Mouse (Mus musculus) stomach, embryonic 14.5 days (tissue): Measurements from ENCODE around the gene Kctd7. TPM values are rescaled to one million over a fixed set of nuclear protein-coding genes. Genes with fewer than 3 reads are reported as not detected.

Experiments
- ATAC-seq: fragments of 200-750 bp; cut with Nextera tagmentation; 2 replicates; pipeline ENCODE4 v1.8.0; 2017; ENCODE audit warnings: low read depth, moderate TSS enrichment; ENCODE audit not compliant: insufficient number of reproducible peaks, insufficient read depth, low FRiP score
- H3K27ac ChIP-seq: fragments of 300-500 bp; sonication (generic); 2 replicates; pipeline ENCODE4 v1.5.1; 2014; ENCODE audit warnings: mild to moderate bottlenecking, low read length, moderate library complexity, mixed read lengths
- H3K27me3 ChIP-seq: fragments of 300-500 bp; sonication (generic); 2 replicates; pipeline ENCODE4 v1.6.1; 2014; ENCODE audit warnings: low read length, control low read depth, mixed read lengths; ENCODE audit not compliant: control insufficient read depth, insufficient read depth
- H3K36me3 ChIP-seq: fragments of 300-500 bp; sonication (generic); 2 replicates; pipeline ENCODE4 v1.6.1; 2014; ENCODE audit warnings: mild to moderate bottlenecking, control low read depth, low read length, moderate library complexity, mixed read lengths; ENCODE audit not compliant: control insufficient read depth, insufficient read depth
- H3K4me1 ChIP-seq: fragments of 300-500 bp; sonication (generic); 2 replicates; pipeline ENCODE4 v1.6.1; 2014; ENCODE audit warnings: low read length, control low read depth, mixed read lengths; ENCODE audit not compliant: control insufficient read depth, insufficient read depth
- H3K4me2 ChIP-seq: fragments of 300-500 bp; sonication (generic); replicated peaks from 2 replicates; pipeline ENCODE4 v1.6.1; 2014; ENCODE audit warnings: low read depth, low read length, control low read depth
- H3K4me3 ChIP-seq: fragments of 300-500 bp; sonication (generic); 2 replicates; pipeline ENCODE4 v1.5.1; 2014; ENCODE audit warnings: low read depth, low read length, control low read depth
- H3K9ac ChIP-seq: fragments of 300-500 bp; sonication (generic); replicated peaks from 2 replicates; pipeline ENCODE4 v1.6.1; 2014; ENCODE audit warnings: low read depth, mild to moderate bottlenecking, control low read depth, low read length, moderate library complexity, mixed read lengths
- H3K9me3 ChIP-seq: fragments of 300-500 bp; sonication (generic); 2 replicates; pipeline ENCODE4 v1.6.1; 2016; ENCODE audit warnings: low read depth, low read length, control low read depth; ENCODE audit not compliant: control insufficient read depth
- WGBS: fragments of 180-500 bp; shearing (Covaris S2); extraction: QIAGEN DNeasy Blood & Tissue Kit; methylation state at CpG from one replicate; pipeline ENCODE4 v1.1.7; 2014; 5-methylcytosine and 5-hydroxymethylcytosine counted together
- polyA plus RNA-seq: library from polyadenylated mRNA; unstranded; fragments of >200 nt; fragmentation: Nextera tagmentation; extraction: Ambion mirVana; gene quantifications from 2 replicates; pipeline ENCODE4 v1.2.1, GENCODE M21; 2014

Kctd7 gene
- polyA plus RNA-seq, 1 experiment from 2014 or later = 5.0 TPM

GRCm38 (mm10) chr5:130116857-130117256 is 27.8 kb upstream of the Kctd7 start:
- Histone ChIP-seq H3K36me3 (no peaks in the 10 kb centered on the region; the same call in 1 of the 2 replicates), H3K27me3 (no peaks in the 10 kb centered on the region), H3K4me1 (peaks cover 4% of the 10 kb centered on the region; the same call in 1 of the 2 replicates), H3K4me3 (no peak overlapping the region), H3K9ac (no peak overlapping the region), H3K4me2 (no peak overlapping the region), H3K9me3 (no peaks in the 10 kb centered on the region), H3K27ac (no peak overlapping the region)
- ATAC-seq = no peak
- WGBS = 80% methylated on average over 7 of the region's 7 CpGs

DNA sequence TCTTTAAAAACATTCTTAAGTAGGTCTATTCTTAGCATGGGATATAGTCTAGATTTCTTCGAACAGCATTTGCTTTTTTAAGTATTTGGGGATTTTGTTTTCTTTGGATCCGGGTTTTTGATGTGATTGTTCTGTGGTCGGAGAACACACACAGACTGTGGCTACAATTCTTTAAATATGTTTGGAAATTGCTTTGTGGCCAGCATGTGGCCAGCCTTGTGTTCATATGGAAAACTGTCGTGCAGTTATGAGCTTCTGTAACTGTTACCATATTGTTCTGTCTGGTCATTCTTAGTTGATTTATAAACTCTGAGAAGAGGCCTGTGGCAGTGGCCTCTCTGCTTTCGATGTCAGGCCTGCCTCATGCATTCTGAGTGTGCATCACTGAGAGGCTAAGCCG is 26.7 kb upstream of the Kctd7 start:
- H3K9ac ChIP-seq = no peak overlapping the region
- H3K4me2 ChIP-seq = no peak overlapping the region
- no peaks in the 10 kb centered on the region for H3K9me3 ChIP-seq
- WGBS = 66% methylated on average over 6 of the region's 6 CpGs
- peaks cover 4% of the 10 kb centered on the region; the same call in 1 of the 2 replicates for H3K4me1 ChIP-seq
- H3K27ac ChIP-seq = peak overlapping the region; percentile 33
- no peak overlapping the region for H3K4me3 ChIP-seq
- no peaks in the 10 kb centered on the region; the same call in 1 of the 2 replicates for H3K36me3 ChIP-seq
- H3K27me3 ChIP-seq = no peaks in the 10 kb centered on the region
- no peak for ATAC-seq

DNA sequence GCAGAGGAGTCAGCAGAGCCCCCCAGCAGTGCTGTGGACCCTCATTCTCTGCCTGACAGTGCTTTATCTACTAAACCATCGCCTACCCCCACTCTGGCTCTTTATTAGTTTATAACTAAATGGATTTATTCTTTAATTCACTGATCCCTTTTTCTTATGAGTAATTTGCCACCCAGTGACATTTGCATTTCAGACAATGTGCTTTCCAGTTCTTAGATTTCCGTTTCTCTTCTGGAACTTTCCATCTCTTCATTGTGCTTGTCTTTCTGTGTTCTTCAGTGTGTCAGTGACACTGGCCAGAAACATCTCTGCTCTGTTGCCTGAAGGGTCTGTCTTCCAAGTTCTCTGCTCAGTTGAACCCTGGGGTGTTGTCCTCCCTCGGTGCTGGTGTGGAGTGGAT is 25.4 kb upstream of the Kctd7 start:
- Histone ChIP-seq H3K4me2 (no peak overlapping the region), H3K27ac (peak overlapping the region; percentile 28; the same call in 1 of the 2 replicates)
- 67% methylated on average over 3 of the region's 3 CpGs for WGBS

GRCm38 (mm10) chr5:130120070-130120736 is 24.5 kb upstream of the Kctd7 start:
- H3K27ac ChIP-seq = no peak overlapping the region
- H3K9ac ChIP-seq = no peak overlapping the region

More for the DNA sequence above, 25.4 kb upstream of the Kctd7 start:
- Histone ChIP-seq H3K9me3 (no peaks in the 10 kb centered on the region), H3K9ac (no peak overlapping the region), H3K27me3 (no peaks in the 10 kb centered on the region), H3K4me1 (peaks cover 4% of the 10 kb centered on the region; the same call in 1 of the 2 replicates), H3K4me3 (no peak overlapping the region), H3K36me3 (no peaks in the 10 kb centered on the region; the same call in 1 of the 2 replicates)
- ATAC-seq = no peak

DNA sequence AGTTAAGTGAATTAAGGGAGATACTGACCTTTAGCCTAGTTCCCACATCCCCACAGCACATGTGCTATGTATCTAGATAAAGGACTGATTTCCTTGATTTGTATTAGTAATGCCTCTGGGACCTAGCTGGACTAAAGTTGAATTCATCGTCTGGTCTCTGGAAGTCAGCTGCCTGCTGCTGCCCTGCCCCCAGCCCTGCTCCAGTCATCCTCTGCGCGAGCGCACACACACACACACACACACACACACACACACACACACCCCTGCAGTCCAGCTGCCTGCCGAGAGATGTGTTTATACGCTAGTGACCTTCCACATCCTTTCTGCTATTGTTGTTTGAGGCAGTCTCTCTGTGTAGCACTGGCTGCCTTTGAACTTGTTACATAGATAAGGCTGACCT is 23.8 kb upstream of the Kctd7 start:
- Histone ChIP-seq H3K9ac (no peak overlapping the region), H3K4me3 (no peak overlapping the region), H3K27ac (no peak overlapping the region), H3K4me1 (peaks cover 4% of the 10 kb centered on the region; the same call in 1 of the 2 replicates), H3K4me2 (no peak overlapping the region), H3K27me3 (no peaks in the 10 kb centered on the region), H3K36me3 (no peaks in the 10 kb centered on the region; the same call in 1 of the 2 replicates), H3K9me3 (no peaks in the 10 kb centered on the region)
- ATAC-seq = peak; percentile 72; the same call in 1 of the 2 replicates
- 43% methylated on average over 6 of the region's 6 CpGs for WGBS

More at GRCm38 (mm10) chr5:130120070-130120736, 24.5 kb upstream of the Kctd7 start:
- WGBS = 80% methylated on average over 12 of the region's 12 CpGs
- no peaks in the 10 kb centered on the region for H3K9me3 ChIP-seq
- no peaks in the 10 kb centered on the region; the same call in 1 of the 2 replicates for H3K36me3 ChIP-seq
- H3K4me1 ChIP-seq = peaks cover 4% of the 10 kb centered on the region; the same call in 1 of the 2 replicates
- no peak overlapping the region for H3K4me3 ChIP-seq
- H3K4me2 ChIP-seq = no peak overlapping the region
- ATAC-seq = no peak
- H3K27me3 ChIP-seq = no peaks in the 10 kb centered on the region

DNA sequence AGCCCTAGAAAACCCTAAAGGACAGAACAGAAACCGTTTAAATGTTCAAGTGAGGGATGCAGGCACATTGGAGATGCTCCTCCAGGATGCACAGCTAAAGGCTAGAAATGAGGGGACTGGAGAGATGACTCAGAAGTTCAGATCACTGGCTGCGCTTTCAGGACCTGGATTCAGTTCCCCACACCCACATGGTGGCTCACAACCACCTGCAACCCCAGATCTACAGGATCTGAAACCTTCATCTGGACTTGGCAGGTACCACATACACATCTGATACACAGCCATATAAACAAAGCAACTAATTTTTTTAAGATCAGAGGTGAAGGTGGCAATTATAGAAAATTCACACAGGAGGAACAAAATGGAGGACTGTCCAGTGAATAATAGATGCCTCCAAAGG is 22.3 kb upstream of the Kctd7 start:
- no peak overlapping the region for H3K4me2 ChIP-seq
- no peaks in the 10 kb centered on the region for H3K27me3 ChIP-seq
- WGBS = 93% methylated on average over 2 of the region's 2 CpGs
- no peak overlapping the region for H3K9ac ChIP-seq
- H3K4me3 ChIP-seq = no peak overlapping the region
- no peak overlapping the region for H3K27ac ChIP-seq
- no peaks in the 10 kb centered on the region; the same call in 1 of the 2 replicates for H3K36me3 ChIP-seq
- H3K9me3 ChIP-seq = no peaks in the 10 kb centered on the region
- ATAC-seq = no peak
- peaks cover 3% of the 10 kb centered on the region; the same call in 1 of the 2 replicates for H3K4me1 ChIP-seq

DNA sequence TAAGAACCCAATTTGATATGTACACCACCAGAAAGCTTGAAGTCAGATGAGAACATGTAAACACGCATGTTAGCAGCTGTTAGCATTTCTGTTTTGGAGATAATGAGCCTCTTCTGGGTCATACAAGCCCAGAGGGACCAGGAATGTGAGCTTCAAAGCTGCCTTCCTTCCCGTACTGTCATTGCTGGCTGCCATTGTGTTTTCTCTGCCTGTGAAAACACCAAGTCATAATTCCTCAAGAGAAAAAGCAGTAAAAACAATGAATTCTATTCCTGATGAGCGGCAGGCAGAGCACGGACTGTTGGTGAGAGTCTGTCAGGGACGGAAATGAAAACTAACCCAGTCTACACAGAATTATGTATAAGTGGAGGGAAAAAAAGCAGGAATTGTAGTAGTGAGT is 20.4 kb upstream of the Kctd7 start:
- Histone ChIP-seq H3K36me3 (no peaks in the 10 kb centered on the region; the same call in 1 of the 2 replicates), H3K27ac (no peak overlapping the region), H3K27me3 (no peaks in the 10 kb centered on the region), H3K9ac (no peak overlapping the region), H3K4me3 (no peak overlapping the region), H3K4me1 (no peaks in the 10 kb centered on the region), H3K9me3 (no peaks in the 10 kb centered on the region), H3K4me2 (no peak overlapping the region)
- WGBS = 88% methylated on average over 5 of the region's 5 CpGs
- ATAC-seq = no peak

GRCm38 (mm10) chr5:130128686-130129523 is 15.8 kb upstream of the Kctd7 start:
- Histone ChIP-seq H3K27me3 (no peaks in the 10 kb centered on the region), H3K9ac (no peak overlapping the region), H3K27ac (no peak overlapping the region), H3K36me3 (peaks cover 2% of the 10 kb centered on the region; the same call in 1 of the 2 replicates), H3K4me1 (no peaks in the 10 kb centered on the region), H3K9me3 (no peaks in the 10 kb centered on the region), H3K4me2 (no peak overlapping the region), H3K4me3 (no peak overlapping the region)
- 66% methylated on average over 11 of the region's 11 CpGs for WGBS
- no peak for ATAC-seq
